In genomic region chr16:21620630-21621029, GRCm38 (mm10) we compare ENCODE assay signal across 25 mouse cellular contexts.
"Had no signal": no experiment of that assay in that cellular context is flagged by ENCODE, and none has a peak within 500 bp of the region (broad histone marks: within the 10 kb centered on the region; RNA-seq: fewer than 3 reads in every experiment).

No protein-coding gene starts in this region.

- H3K9me3 ChIP-seq: heart, embryonic 10.5 days; hindbrain, embryonic 15.5 days; kidney, embryonic 15.5 days; limb, embryonic 15.5 days had no signal

- H3K9ac ChIP-seq: heart, embryonic 12.5 days; hindbrain, embryonic 12.5 days; hindbrain, embryonic 15.5 days; kidney, embryonic 15.5 days; limb, embryonic 13.5 days; limb, embryonic 15.5 days had no signal

- DNase-seq: gastrocnemius, adult 2 months; gastrocnemius, postnatal 10 days; gastrocnemius, postnatal 25 days; heart, adult 18-20 months; heart, postnatal 10 days; heart, postnatal 4 days; kidney, adult 11 months; kidney, adult 2 months; kidney, adult 9 months; kidney, postnatal 14 days; kidney, postnatal 36 days; layer of hippocampus, adult 9-11 months; layer of hippocampus, postnatal 36 days; left cerebral cortex, postnatal 4 days had no signal

- H3K36me3 ChIP-seq: hindbrain, embryonic 10.5 days; hindbrain, embryonic 15.5 days; kidney, embryonic 15.5 days; limb, embryonic 15.5 days had no signal

- H3K4me1 ChIP-seq: limb, embryonic 13.5 days; limb, embryonic 15.5 days had no signal

- H3K4me2 ChIP-seq: heart, embryonic 12.5 days; hindbrain, embryonic 12.5 days; hindbrain, embryonic 15.5 days; kidney, embryonic 15.5 days; limb, embryonic 13.5 days; limb, embryonic 15.5 days had no signal

- H3K4me3 ChIP-seq: gastrocnemius, adult 2 months; heart, embryonic 10.5 days; heart, embryonic 12.5 days; hindbrain, embryonic 10.5 days; hindbrain, embryonic 12.5 days; hindbrain, embryonic 15.5 days; kidney, embryonic 15.5 days; limb, embryonic 13.5 days; limb, embryonic 15.5 days had no signal

- H3K27me3 ChIP-seq: heart, embryonic 12.5 days; hindbrain, embryonic 12.5 days; hindbrain, embryonic 15.5 days; kidney, embryonic 15.5 days; limb, embryonic 13.5 days; limb, embryonic 15.5 days had no signal

- H3K27ac ChIP-seq: gastrocnemius, adult 2 months; heart, embryonic 10.5 days; hindbrain, embryonic 10.5 days; hindbrain, embryonic 12.5 days; hindbrain, embryonic 15.5 days; hindbrain, postnatal 0 days; kidney, embryonic 15.5 days; kidney, postnatal 0 days; limb, embryonic 13.5 days; limb, embryonic 15.5 days had no signal

- ATAC-seq: hindbrain, postnatal 0 days; intestine, embryonic 16.5 days had no signal
